10 mouse cellular contexts compared by ENCODE assay signal in genomic region chr8:88049091-88049490, GRCm38 (mm10).
DNase-seq lines count a peak whose midpoint lies in the region.
"Had no signal": no experiment of that assay in that cellular context is flagged by ENCODE, and none has a peak within 500 bp of the region (broad histone marks: within the 10 kb centered on the region; RNA-seq: fewer than 3 reads in every experiment).

No protein-coding gene starts in this region.

- no peak overlapping the region for H3K27ac ChIP-seq in limb, embryonic 10.5 days
- H3K27ac ChIP-seq: limb, embryonic 12.5 days had no signal

- WGBS in limb, embryonic 10.5 days: 77% methylated on average over 5 of the region's 5 CpGs

- 0 out of 2 replicates have a peak, but pooled peaks cover 6% of the 10 kb centered on the region for H3K4me1 ChIP-seq in limb, embryonic 10.5 days
- H3K4me1 ChIP-seq: limb, embryonic 12.5 days; megakaryocyte, embryonic 14.5 days had no signal

- H3K36me3 ChIP-seq in limb, embryonic 10.5 days: no peaks in the 10 kb centered on the region
- H3K36me3 ChIP-seq: limb, embryonic 12.5 days had no signal

- H3K4me3 ChIP-seq in limb, embryonic 10.5 days: no peak overlapping the region
- H3K4me3 ChIP-seq: limb, embryonic 12.5 days; megakaryocyte, embryonic 14.5 days had no signal

- peak; percentile 60 for DNase-seq in left cerebral cortex, postnatal 4 days
- DNase-seq in left cerebral cortex, adult 18-20 months (ENCODE audit: low spot score in 2 of 2): no peak
- DNase-seq in brain, adult 2 months (ENCODE audit: low read depth, low spot score): peak; percentile 77
- DNase-seq in heart, adult 8-10 months (ENCODE audit: low spot score): peak; percentile 13
- DNase-seq in lung, postnatal 10 days: peak; percentile 45
- no peak for DNase-seq in layer of hippocampus, adult 9-11 months
- no peak for DNase-seq in gastrocnemius, adult 8-10 months (ENCODE audit: low spot score in 2 of 2)
- no peak for DNase-seq in limb, embryonic 10.5 days (ENCODE audit: low spot score)

- intact Hi-C loops in left cerebral cortex, postnatal 4 days (cut with DNase I): no loop called here

- no peaks in the 10 kb centered on the region for H3K9me3 ChIP-seq in limb, embryonic 10.5 days (replicated peaks)
- H3K9me3 ChIP-seq: limb, embryonic 12.5 days; megakaryocyte, embryonic 14.5 days had no signal

- H3K27me3 ChIP-seq in limb, embryonic 10.5 days (ENCODE audit: low read depth, poor library complexity, severe bottlenecking): no peaks in the 10 kb centered on the region
- H3K27me3 ChIP-seq: limb, embryonic 12.5 days had no signal

Comparison
In these comparisons a context has a peak if more than half of its experiments do, and no peak if none do; other contexts are left out.
1. DNase-seq: peak in left cerebral cortex, postnatal 4 days (single experiment), brain, adult 2 months (single experiment), heart, adult 8-10 months (single experiment) and lung, postnatal 10 days (single experiment); none in left cerebral cortex, adult 18-20 months (0 of 2), layer of hippocampus, adult 9-11 months (single experiment), gastrocnemius, adult 8-10 months (0 of 2) and limb, embryonic 10.5 days (single experiment).